8 mouse cellular contexts compared by ENCODE assay signal in genomic region chr11:121543287-121543856, GRCm38 (mm10). TPM values are rescaled to one million over a fixed set of nuclear protein-coding genes. Genes with fewer than 3 reads are reported as not detected.
DNase-seq lines count a peak whose midpoint lies in the region; ATAC-seq and TF ChIP-seq lines count a peak whose summit lies in the region.
"Had no signal": no experiment of that assay in that cellular context is flagged by ENCODE, and none has a peak within 500 bp of the region (broad histone marks: within the 10 kb centered on the region; RNA-seq: fewer than 3 reads in every experiment).

No protein-coding gene starts in this region.

- H3K27me3 ChIP-seq in lung, embryonic 14.5 days (ENCODE audit: insufficient read depth, low read length) = no peaks in the 10 kb centered on the region
- no peaks in the 10 kb centered on the region for H3K27me3 ChIP-seq in kidney, embryonic 15.5 days
- H3K27me3 ChIP-seq: midbrain, embryonic 15.5 days had no signal

- no peak overlapping the region for H3K4me3 ChIP-seq in lung, embryonic 14.5 days (ENCODE audit: low read depth, low read length)
- no peak overlapping the region for H3K4me3 ChIP-seq in kidney, embryonic 15.5 days (replicated peaks)
- H3K4me3 ChIP-seq: midbrain, embryonic 15.5 days had no signal

- peak; percentile 33 for ATAC-seq in lung, embryonic 14.5 days (ENCODE audit: insufficient read depth)
- ATAC-seq in kidney, embryonic 15.5 days (replicated peaks; ENCODE audit: low FRiP score) = peak; percentile 46
- ATAC-seq: midbrain, embryonic 15.5 days had no signal

- no peak overlapping the region for H3K4me2 ChIP-seq in lung, embryonic 14.5 days
- no peak overlapping the region for H3K4me2 ChIP-seq in kidney, embryonic 15.5 days
- H3K4me2 ChIP-seq: midbrain, embryonic 15.5 days had no signal

- peak overlapping the region; percentile 71 for H3K27ac ChIP-seq in lung, embryonic 14.5 days (ENCODE audit: low read depth)
- H3K27ac ChIP-seq in kidney, embryonic 15.5 days = peak overlapping the region; percentile 77
- H3K27ac ChIP-seq: midbrain, embryonic 15.5 days had no signal

- no peak for DNase-seq in lung, embryonic 14.5 days
- DNase-seq in lung, adult 18-20 months = no peak
- DNase-seq in cerebellum, adult 8-10 months = peak; percentile 32
- DNase-seq in spleen, postnatal 4 days (ENCODE audit: low spot score in 2 of 2) = peak; percentile 56 to 77
- DNase-seq in left cerebral cortex, adult 18-20 months (ENCODE audit: low spot score in 2 of 2) = no peak
- no peak for DNase-seq in thymus, postnatal 0 days (ENCODE audit: low spot score)

- H3K36me3 ChIP-seq in lung, embryonic 14.5 days (ENCODE audit: insufficient read depth) = no peaks in the 10 kb centered on the region
- H3K36me3 ChIP-seq in kidney, embryonic 15.5 days = no peaks in the 10 kb centered on the region

- H3K9ac ChIP-seq in lung, embryonic 14.5 days = no peak overlapping the region
- H3K9ac ChIP-seq in kidney, embryonic 15.5 days = no peak overlapping the region
- H3K9ac ChIP-seq: midbrain, embryonic 15.5 days had no signal

- WGBS in lung, embryonic 14.5 days = 68% methylated on average over 5 of the region's 5 CpGs
- WGBS in kidney, embryonic 15.5 days = 87% methylated on average over 5 of the region's 5 CpGs

- H3K9me3 ChIP-seq in lung, embryonic 14.5 days (ENCODE audit: low read depth, low read length) = no peaks in the 10 kb centered on the region
- no peaks in the 10 kb centered on the region for H3K9me3 ChIP-seq in kidney, embryonic 15.5 days (replicated peaks)
- H3K9me3 ChIP-seq: midbrain, embryonic 15.5 days had no signal

- no peak for TF ChIP-seq CTCF in lung, embryonic 14.5 days (IDR thresholded peaks at IDR 0.05; ENCODE audit: low read depth)

- H3K4me1 ChIP-seq in lung, embryonic 14.5 days (ENCODE audit: insufficient read depth) = 0 out of 2 replicates have a peak, but pooled peaks cover 7% of the 10 kb centered on the region
- peaks cover 16% of the 10 kb centered on the region; the same call in 1 of the 2 replicates for H3K4me1 ChIP-seq in kidney, embryonic 15.5 days

RNA-seq across cellular contexts. Expression of gene Zfp750, which starts 24.2 kb away (rescaled TPM):
- polyA plus RNA-seq in lung, embryonic 14.5 days (2014; fragmentation: Nextera tagmentation; extraction: Ambion mirVana) = 0.09 and 0.34 TPM in 2 replicates
- polyA plus RNA-seq in kidney, embryonic 15.5 days (2015; fragmentation: Nextera tagmentation; extraction: Ambion mirVana) = 0.67 and 0.77 TPM in 2 replicates
- total RNA-seq in left cerebral cortex, adult 18-20 months (2021) = not detected
- 1.1 TPM in 2 replicates for polyA plus RNA-seq in thymus, postnatal 0 days (2015; fragmentation: Nextera tagmentation; extraction: Ambion mirVana)

Comparison
In these comparisons a context has a peak if more than half of its experiments do, and no peak if none do; other contexts are left out.
1. DNase-seq: peak in cerebellum, adult 8-10 months (single experiment) and spleen, postnatal 4 days (2 of 2); none in lung, embryonic 14.5 days (single experiment), lung, adult 18-20 months (0 of 2), left cerebral cortex, adult 18-20 months (0 of 2) and thymus, postnatal 0 days (single experiment).